Mouse (Mus musculus): ENCODE results near the gene Gss.

Gss gene

GRCm38 (mm10) chr2:155515941-155516340 lies 76.7 kb downstream of the Gss start:
- DNase-seq (ENCODE audit: low read depth, low spot score): no peak

DNA sequence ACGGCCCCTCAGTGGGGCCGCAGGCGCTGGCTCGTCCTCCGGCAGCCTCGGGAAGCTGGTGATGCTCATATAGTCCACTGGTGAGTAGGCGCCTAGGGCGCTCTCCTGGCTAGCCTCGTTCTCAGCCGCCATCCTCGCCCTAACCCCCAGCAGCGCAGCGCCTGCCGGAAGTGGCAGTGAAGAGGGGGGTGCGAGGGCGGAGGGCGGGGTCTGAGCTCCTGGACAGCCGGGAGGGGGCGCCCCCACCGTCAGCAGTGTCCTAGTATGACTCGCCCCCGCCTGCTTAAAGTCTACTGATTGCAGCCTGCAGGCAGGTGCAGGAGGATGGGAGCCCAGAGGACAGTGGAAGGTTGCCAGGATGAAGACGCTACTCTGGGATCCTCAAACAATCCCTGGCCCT lies 77.9 kb downstream of the Gss start:
- no peak for DNase-seq (ENCODE audit: low read depth, low spot score)

DNA sequence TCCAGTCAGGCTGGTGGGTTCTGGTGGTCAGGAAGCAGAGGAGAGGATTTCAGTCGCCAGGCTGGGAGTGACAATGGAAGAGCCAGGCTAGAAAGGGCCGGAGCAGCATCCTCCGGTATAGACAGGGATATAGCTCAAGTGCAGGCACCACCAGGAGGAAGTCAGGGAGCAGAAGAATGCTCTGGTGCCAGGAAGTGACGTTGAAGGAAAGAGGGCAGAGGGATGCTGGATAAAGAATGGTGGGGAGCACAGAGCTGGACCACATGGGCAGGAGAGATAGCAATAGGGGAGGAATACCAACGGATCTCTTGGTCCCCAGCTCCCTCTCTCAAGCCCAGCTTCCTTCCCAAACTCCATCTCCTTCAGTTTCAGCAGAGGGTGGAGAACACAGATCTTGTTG lies 79.1 kb downstream of the Gss start:
- no peak for DNase-seq (ENCODE audit: low read depth, low spot score)

All from WW6 (cell line).